Mouse (Mus musculus) small intestine, adult 2 months (tissue): Measurements from ENCODE around the gene Scaf11.

Source experiments
- CTCF ChIP-seq: fragments of 200-500 bp; IDR thresholded peaks from 2 replicates; pipeline ENCODE4 v1.5.1; 2012; ENCODE audit warnings: low read depth, mild to moderate bottlenecking, control low read depth, inconsistent platforms, low read length, moderate library complexity, mixed read lengths; ENCODE audit not compliant: insufficient replicate concordance, insufficient read length; ENCODE audit errors: extremely low read depth
- POLR2A ChIP-seq: fragments of 200-500 bp; IDR thresholded peaks from 2 replicates; pipeline ENCODE4 v1.6.1; 2012; ENCODE audit warnings: low read depth, mild to moderate bottlenecking, control low read depth, inconsistent platforms, low read length, moderate library complexity

DNA sequence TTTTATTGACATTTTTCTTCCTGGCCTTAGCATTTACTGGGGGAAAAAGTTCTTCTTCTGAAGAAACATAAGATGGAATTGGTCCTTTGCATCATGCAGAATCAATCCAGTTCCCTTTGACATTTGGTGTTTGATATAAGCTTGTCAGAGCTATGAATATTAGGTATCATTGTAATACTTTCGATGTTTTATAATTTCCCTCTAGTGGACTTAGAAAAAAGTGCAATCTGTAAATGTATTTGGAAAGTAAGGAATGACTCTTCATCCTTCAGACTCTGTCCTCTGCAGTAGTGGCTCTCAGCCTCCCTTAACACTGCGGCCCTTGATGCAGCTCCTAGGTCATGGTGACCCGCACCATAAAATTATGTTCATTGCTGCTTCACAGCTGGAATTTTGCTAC, 67.8 kb downstream of the Scaf11 start:
- no peak for TF ChIP-seq CTCF
- TF ChIP-seq POLR2A = no peak
